Mouse (Mus musculus): ENCODE data around the gene Mmp20.

DNA sequence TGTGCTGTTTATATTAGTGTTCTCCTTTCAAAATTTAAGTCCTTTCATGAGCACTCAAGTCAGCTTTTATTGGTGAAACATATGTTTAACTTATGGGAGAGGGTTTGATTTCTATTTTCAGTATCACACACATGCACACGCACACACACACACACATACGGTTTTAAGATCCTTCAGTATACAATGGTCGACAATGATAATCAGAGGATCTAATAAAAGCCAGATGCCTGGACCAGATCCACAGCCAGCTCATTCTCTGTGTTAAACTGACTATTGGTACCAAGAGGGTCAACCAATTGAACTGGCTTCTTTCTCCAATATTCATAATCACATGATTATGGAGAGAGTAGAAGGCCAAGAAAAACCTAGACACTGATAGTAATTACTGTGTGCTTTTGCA, 67.6 kb downstream of the Mmp20 start:
- TF ChIP-seq CTCF (IDR thresholded peaks at IDR 0.05; ENCODE audit: borderline replicate concordance, extremely low read depth, insufficient read depth, insufficient read length) (no peak), POLR2A (IDR thresholded peaks at IDR 0.05; ENCODE audit: borderline replicate concordance, extremely low read depth, insufficient read depth, insufficient read length, poor library complexity, severe bottlenecking) (no peak)
